Mouse (Mus musculus): ENCODE measurements around the gene Ran. TPM values are rescaled to one million over a fixed set of nuclear protein-coding genes. Genes with fewer than 3 reads are reported as not detected.

Ran gene
- polyA plus RNA-seq, 1 experiment = 240 TPM

DNA sequence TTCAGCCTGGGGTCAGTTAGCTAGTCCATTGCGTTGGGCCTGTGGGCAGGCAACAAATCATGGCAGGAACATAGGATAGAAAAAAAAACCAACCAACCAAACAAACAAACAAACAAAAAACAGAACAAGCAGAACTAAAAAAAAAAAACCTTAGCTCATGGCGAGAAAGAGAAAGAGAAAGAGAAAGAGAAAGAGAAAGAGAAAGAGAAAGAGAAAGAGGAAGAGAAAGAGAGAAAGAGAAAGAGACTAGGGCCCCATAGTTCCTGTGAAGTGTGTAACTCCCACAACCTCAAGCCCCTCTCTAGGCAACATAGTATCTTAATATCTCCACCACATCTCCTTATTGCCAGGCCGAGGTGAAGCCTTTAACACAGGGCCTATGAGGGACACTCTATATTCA lies 3.5 kb upstream of the Ran start:
- DNase-seq (ENCODE audit: low read depth) = no peak
- TF ChIP-seq POLR2A (IDR thresholded peaks at IDR 0.05; ENCODE audit: borderline replicate concordance, extremely low read depth, insufficient read depth, insufficient read length, poor library complexity, severe bottlenecking) = no peak
- TF ChIP-seq CTCF (IDR thresholded peaks at IDR 0.05; ENCODE audit: borderline replicate concordance, extremely low read depth, insufficient read depth, insufficient read length) = no peak

DNA sequence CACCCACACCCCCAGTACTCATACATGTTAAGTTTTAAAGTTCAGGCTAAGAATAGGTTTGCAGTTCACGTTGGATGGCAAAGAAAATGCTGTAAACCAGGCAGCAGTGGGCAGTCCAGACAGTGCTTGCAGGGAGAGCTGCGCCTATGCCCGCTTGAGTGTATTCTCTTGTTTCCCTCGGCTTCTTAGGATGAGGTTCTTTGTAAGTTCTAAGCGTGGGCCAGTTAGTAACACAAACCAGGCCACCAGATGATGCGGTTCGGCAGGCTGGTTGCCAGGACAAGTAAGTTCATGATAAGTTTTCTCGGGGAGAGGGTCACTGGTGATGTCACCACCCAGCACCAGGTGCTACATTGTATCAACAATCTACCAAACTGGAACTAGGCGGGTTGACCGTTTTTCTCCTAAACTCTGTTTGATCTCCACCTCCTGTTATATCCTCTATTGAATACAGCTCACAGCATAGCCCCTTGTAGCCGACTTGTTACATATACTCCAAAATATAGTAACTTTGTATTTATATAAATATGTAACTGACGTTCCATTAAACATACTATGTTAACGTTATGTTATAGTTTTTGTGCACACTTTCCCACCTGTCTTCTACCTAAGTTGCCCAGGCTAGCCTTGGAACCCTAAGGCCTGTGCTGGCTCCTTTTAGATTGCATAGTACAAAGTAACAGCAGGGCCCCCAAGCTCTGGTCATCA lies 933 bp upstream of the Ran start:
- DNase-seq (ENCODE audit: low read depth) = no peak
- TF ChIP-seq POLR2A (IDR thresholded peaks at IDR 0.05; ENCODE audit: borderline replicate concordance, extremely low read depth, insufficient read depth, insufficient read length, poor library complexity, severe bottlenecking) (no peak), CTCF (IDR thresholded peaks at IDR 0.05; ENCODE audit: borderline replicate concordance, extremely low read depth, insufficient read depth, insufficient read length) (no peak)

DNA sequence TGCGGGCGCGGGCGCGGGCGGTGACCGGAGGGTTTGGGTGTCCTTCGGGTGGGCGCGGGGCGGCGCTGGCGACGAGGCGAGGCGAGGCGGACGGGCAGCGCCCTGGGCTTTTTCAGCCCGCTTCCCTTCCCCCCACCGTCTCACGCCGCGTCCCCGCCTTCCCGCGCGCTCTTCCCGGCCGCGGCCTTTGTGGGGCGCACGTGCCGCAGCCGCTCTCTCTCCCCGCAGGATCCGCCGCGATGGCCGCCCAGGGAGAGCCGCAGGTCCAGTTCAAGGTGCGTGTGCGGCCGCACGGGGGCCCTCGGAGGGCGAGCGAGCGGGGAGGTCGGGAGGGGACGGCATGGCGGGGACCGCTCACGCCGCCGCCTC lies 415 bp downstream of the Ran start:
- DNase-seq (ENCODE audit: low read depth) = no peak
- no peak for TF ChIP-seq CTCF (IDR thresholded peaks at IDR 0.05; ENCODE audit: borderline replicate concordance, extremely low read depth, insufficient read depth, insufficient read length)
- TF ChIP-seq POLR2A (IDR thresholded peaks at IDR 0.05; ENCODE audit: borderline replicate concordance, extremely low read depth, insufficient read depth, insufficient read length, poor library complexity, severe bottlenecking) = 0 out of 2 replicates have a peak, but pooled peaks have one; percentile 16

DNA sequence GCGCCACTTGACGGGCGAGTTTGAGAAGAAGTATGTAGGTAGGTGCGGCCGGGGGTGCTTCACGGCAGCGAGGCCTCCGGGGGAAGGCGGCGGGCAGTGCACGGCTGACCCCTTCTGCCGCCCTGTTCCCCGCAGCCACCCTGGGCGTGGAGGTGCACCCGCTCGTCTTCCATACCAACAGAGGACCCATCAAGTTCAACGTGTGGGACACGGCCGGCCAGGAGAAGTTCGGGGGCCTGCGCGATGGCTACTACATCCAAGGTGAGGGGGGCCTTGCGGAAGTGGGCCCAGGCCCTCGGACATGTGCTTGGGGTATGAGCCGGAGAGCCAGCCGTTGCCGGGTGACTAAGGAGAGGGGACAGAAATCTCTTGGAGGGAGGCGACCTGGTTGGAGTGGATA lies 862 bp downstream of the Ran start:
- peak; percentile 47 for DNase-seq (ENCODE audit: low read depth)

DNA sequence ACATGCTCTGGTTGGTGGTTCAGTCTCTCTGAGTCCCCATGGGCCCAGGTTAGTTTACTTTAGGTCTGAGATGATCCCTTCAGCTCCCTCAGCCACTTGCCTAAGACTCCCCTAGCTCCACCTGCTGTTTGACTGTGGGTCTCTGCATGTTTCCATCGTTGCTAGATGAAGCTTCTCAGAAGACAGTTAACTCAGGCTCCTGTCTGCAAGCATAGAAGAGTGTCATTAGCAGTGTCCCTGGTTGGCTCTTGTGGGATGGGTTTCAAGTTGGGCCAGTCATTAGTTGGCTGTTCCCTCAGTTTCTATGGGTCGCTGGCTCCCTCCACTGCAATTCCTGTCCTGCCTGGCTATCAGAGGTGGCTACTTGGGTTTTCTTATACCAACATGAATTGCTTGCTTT lies 5.2 kb downstream of the Ran start:
- DNase-seq (ENCODE audit: low read depth) = no peak
- TF ChIP-seq CTCF (IDR thresholded peaks at IDR 0.05; ENCODE audit: borderline replicate concordance, extremely low read depth, insufficient read depth, insufficient read length) = no peak
- no peak for TF ChIP-seq POLR2A (IDR thresholded peaks at IDR 0.05; ENCODE audit: borderline replicate concordance, extremely low read depth, insufficient read depth, insufficient read length, poor library complexity, severe bottlenecking)

More for the DNA sequence above, 862 bp downstream of the Ran start:
- TF ChIP-seq CTCF (IDR thresholded peaks at IDR 0.05; ENCODE audit: borderline replicate concordance, extremely low read depth, insufficient read depth, insufficient read length) (no peak), POLR2A (IDR thresholded peaks at IDR 0.05; ENCODE audit: borderline replicate concordance, extremely low read depth, insufficient read depth, insufficient read length, poor library complexity, severe bottlenecking) (no peak)

DNA sequence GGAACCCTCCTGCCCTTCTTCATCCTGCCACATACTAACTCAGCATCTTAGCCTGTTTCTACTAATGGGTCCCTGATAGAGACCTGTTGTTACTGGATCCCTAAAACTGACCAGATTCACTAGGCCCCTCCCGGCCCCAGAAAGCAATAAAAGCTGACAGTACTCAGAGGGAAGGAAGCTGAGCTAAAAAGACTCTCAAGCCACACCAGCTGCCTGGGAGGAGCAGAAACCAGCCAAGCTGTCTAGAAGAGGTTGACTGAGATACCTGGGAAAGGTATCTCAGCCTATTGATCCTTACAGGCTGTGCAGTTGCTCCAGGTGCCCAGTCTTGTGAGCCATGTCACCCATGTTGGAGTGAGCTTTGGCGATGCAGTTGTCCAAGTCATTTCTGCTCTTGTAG lies 5.9 kb downstream of the Ran start:
- DNase-seq (ENCODE audit: low read depth) = no peak
- TF ChIP-seq CTCF (IDR thresholded peaks at IDR 0.05; ENCODE audit: borderline replicate concordance, extremely low read depth, insufficient read depth, insufficient read length) (no peak), POLR2A (IDR thresholded peaks at IDR 0.05; ENCODE audit: borderline replicate concordance, extremely low read depth, insufficient read depth, insufficient read length, poor library complexity, severe bottlenecking) (no peak)

DNA sequence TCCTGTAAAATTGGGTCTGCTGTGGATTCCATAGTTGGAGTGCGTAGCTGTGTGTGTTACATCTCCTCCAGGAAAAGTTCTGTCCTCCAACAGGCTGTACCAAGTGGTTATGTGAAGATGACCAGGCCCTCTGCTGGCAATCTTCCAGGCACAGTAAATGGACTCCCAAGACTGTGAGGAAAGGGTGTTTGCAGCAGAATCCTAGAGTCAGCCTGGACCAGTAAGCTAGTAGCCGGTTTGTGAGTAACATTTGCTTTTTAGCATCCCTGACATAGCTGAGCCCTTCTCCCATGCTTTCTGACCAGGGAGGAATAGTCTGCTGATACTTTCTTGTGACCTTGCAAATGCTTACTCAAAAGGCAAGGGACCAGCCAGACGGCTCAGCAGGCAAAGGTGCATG lies 6.3 kb downstream of the Ran start:
- DNase-seq (ENCODE audit: low read depth) = no peak

DNA sequence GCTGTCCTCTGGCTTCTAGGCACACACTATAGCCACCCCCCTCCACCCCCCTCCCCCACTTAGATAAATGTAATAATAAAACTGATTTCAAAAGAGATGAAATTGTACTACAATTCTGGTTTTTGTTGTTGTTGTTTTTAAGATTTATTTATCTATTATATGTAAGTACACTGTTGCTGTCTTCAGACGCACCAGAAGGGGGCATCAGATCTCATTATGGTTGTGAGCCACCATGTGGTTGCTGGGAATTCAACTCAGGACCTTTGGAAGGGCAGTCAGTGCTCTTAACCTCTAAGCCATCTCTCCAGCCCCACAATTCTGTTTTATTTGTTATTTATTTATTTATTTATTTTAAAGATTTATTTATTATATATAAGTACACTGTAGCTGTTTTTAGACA lies 6.8 kb downstream of the Ran start:
- TF ChIP-seq POLR2A (IDR thresholded peaks at IDR 0.05; ENCODE audit: borderline replicate concordance, extremely low read depth, insufficient read depth, insufficient read length, poor library complexity, severe bottlenecking) (no peak), CTCF (IDR thresholded peaks at IDR 0.05; ENCODE audit: borderline replicate concordance, extremely low read depth, insufficient read depth, insufficient read length) (no peak)
- DNase-seq (ENCODE audit: low read depth) = no peak

More for the DNA sequence above, 6.3 kb downstream of the Ran start:
- TF ChIP-seq POLR2A (IDR thresholded peaks at IDR 0.05; ENCODE audit: borderline replicate concordance, extremely low read depth, insufficient read depth, insufficient read length, poor library complexity, severe bottlenecking) = no peak
- TF ChIP-seq CTCF (IDR thresholded peaks at IDR 0.05; ENCODE audit: borderline replicate concordance, extremely low read depth, insufficient read depth, insufficient read length) = no peak

DNA sequence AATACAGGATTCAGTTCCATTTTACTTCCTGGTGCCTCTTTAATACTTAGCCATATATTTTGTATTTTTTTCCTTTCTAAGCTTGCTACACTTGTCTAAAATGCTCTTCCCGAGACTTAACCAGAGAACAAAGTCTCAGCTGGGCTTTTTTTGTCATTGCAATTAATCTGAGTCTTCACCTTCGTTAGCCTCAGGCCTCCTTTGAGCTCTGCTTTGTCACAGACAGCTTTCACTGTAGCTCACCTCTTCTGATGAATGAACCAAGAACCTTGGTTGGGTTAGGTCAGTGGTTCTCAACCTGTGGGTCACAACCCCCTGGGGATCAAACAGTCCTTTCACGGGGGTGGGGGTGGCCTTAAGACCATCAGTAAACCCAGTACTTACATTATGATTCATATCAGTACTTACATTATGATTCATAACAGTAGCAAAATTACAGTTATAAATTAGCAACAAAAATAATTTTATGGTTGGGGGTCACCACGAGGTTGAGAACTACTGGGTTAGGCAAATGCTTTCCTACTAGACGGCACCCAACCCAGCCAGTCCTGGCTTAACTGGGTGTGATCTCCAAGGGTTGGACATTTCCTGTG lies 9.4 kb downstream of the Ran start:
- TF ChIP-seq CTCF (IDR thresholded peaks at IDR 0.05; ENCODE audit: borderline replicate concordance, extremely low read depth, insufficient read depth, insufficient read length) = no peak
- no peak for TF ChIP-seq POLR2A (IDR thresholded peaks at IDR 0.05; ENCODE audit: borderline replicate concordance, extremely low read depth, insufficient read depth, insufficient read length, poor library complexity, severe bottlenecking)
- DNase-seq (ENCODE audit: low read depth) = no peak

DNA sequence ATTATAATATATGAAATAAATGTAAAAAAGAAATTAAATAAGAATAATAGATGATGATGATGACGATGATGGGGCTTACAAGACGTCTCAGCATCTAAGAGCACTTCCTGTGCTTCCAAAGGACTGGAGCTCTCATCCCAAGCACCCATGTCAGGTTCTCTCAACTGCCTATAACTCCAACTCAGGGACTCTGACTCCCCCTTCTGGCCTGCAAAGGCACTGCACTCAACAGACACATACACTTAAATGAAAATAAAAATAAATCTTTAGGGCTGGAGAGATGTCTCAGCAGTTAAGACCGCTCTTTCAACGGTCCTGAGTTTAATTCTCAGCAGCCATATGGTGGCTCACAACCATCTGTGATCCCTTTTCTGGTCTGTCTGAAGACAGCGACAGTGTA lies 16.8 kb downstream of the Ran start:
- TF ChIP-seq POLR2A (IDR thresholded peaks at IDR 0.05; ENCODE audit: borderline replicate concordance, extremely low read depth, insufficient read depth, insufficient read length, poor library complexity, severe bottlenecking) (no peak), CTCF (IDR thresholded peaks at IDR 0.05; ENCODE audit: borderline replicate concordance, extremely low read depth, insufficient read depth, insufficient read length) (peak; percentile 22; the same call in 1 of the 2 replicates)
- DNase-seq (ENCODE audit: low read depth) = no peak

DNA sequence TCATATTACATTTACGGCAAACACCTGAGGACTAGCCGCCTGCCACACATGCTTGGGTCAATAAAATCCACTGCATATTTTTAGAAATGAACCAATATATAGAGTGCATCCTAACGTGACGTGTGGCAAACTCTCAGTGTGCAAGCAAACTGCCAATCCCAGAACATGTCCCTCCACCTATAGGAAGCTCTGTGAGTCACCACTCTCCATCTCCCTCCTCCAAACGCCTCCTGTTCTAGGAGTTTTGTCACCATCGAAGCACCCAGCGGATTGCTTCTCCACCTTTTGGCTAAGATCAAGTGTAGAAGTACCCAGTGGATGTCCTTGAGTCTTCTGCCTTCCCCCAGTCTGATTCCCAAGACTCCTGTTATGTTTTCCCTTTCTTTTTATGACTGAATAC lies 17.9 kb downstream of the Ran start:
- TF ChIP-seq CTCF (IDR thresholded peaks at IDR 0.05; ENCODE audit: borderline replicate concordance, extremely low read depth, insufficient read depth, insufficient read length) = no peak
- no peak for TF ChIP-seq POLR2A (IDR thresholded peaks at IDR 0.05; ENCODE audit: borderline replicate concordance, extremely low read depth, insufficient read depth, insufficient read length, poor library complexity, severe bottlenecking)

More for the DNA sequence above, 17.9 kb downstream of the Ran start:
- no peak for DNase-seq (ENCODE audit: low read depth)
